In genomic region chr3:152763139-152763882, GRCm38 (mm10) we compare ENCODE assay signal across 7 mouse cellular contexts. TPM values are rescaled to one million over a fixed set of nuclear protein-coding genes. Genes with fewer than 3 reads are reported as not detected.
DNase-seq lines count a peak whose midpoint lies in the region; ATAC-seq and TF ChIP-seq lines count a peak whose summit lies in the region.

No protein-coding gene starts in this region.

- peak overlapping the region; percentile 54 for H3K27ac ChIP-seq in bone marrow, adult 2 months (ENCODE audit: control insufficient read depth, insufficient read depth, low read depth, low read length, poor library complexity)
- H3K27ac ChIP-seq in intestine, postnatal 0 days (ENCODE audit: low read depth, low read length) = no peak overlapping the region
- no peak overlapping the region for H3K27ac ChIP-seq in neural tube, embryonic 13.5 days (replicated peaks)

- 24% methylated on average over 26 of the region's 26 CpGs for WGBS in bone marrow, adult 2 months
- WGBS in intestine, postnatal 0 days = 34% methylated on average over 26 of the region's 26 CpGs
- WGBS in lung, adult 2 months = 22% methylated on average over 26 of the region's 26 CpGs
- WGBS in neural tube, embryonic 13.5 days = 49% methylated on average over 26 of the region's 26 CpGs

- peak; percentile 42; the same call in 1 of the 2 replicates for TF ChIP-seq POLR2A in bone marrow, adult 2 months (IDR thresholded peaks at IDR 0.05; ENCODE audit: borderline replicate concordance, control insufficient read depth, low read depth, low read length)
- TF ChIP-seq POLR2A in lung, adult 2 months (IDR thresholded peaks at IDR 0.05; ENCODE audit: borderline replicate concordance, extremely low read depth, low read depth, low read length) = no peak

- peak; percentile 11 for DNase-seq in Muller cell, postnatal 12 days (ENCODE audit: inconsistent ontology term)
- DNase-seq in heart, adult 18-20 months = peak; percentile 46 to 48
- DNase-seq in lung, adult 2 months = peak; percentile 28
- DNase-seq in thymus, postnatal 14 days = peak; percentile 71

- H3K4me1 ChIP-seq in bone marrow, adult 2 months (ENCODE audit: control insufficient read depth, insufficient read depth, low read length) = no peaks in the 10 kb centered on the region; the same call in 1 of the 2 replicates
- H3K4me1 ChIP-seq in intestine, postnatal 0 days (replicated peaks; ENCODE audit: control insufficient read depth, insufficient read depth, low read length) = no peaks in the 10 kb centered on the region
- H3K4me1 ChIP-seq in lung, adult 2 months (ENCODE audit: control insufficient read depth, insufficient read depth, low read length) = no peaks in the 10 kb centered on the region; the same call in 1 of the 2 replicates
- peaks cover 14% of the 10 kb centered on the region for H3K4me1 ChIP-seq in neural tube, embryonic 13.5 days (replicated peaks)

- peak overlapping the region; percentile 72 for H3K4me3 ChIP-seq in bone marrow, adult 2 months (replicated peaks; ENCODE audit: control insufficient read depth, low read depth, low read length)
- peak overlapping the region; percentile 31 for H3K4me3 ChIP-seq in intestine, postnatal 0 days (ENCODE audit: low read depth, low read length)
- peak overlapping the region; percentile 68 for H3K4me3 ChIP-seq in lung, adult 2 months (replicated peaks; ENCODE audit: extremely low read depth, low read depth, low read length)
- H3K4me3 ChIP-seq in neural tube, embryonic 13.5 days = peak overlapping the region; percentile 19

- H3K27me3 ChIP-seq in intestine, postnatal 0 days (replicated peaks; ENCODE audit: control insufficient read depth, insufficient read depth, low read length) = no peaks in the 10 kb centered on the region
- no peaks in the 10 kb centered on the region for H3K27me3 ChIP-seq in neural tube, embryonic 13.5 days

- H3K9ac ChIP-seq in intestine, postnatal 0 days (ENCODE audit: low read depth, low read length) = no peak overlapping the region
- peak overlapping the region; percentile 49; the same call in 1 of the 2 replicates for H3K9ac ChIP-seq in neural tube, embryonic 13.5 days

- TF ChIP-seq CTCF in bone marrow, adult 2 months (IDR thresholded peaks at IDR 0.05; ENCODE audit: control insufficient read depth, insufficient read depth, low read length) = peak; percentile 54; the same call in 1 of the 2 replicates
- peak; percentile 71 for TF ChIP-seq CTCF in intestine, postnatal 0 days (IDR thresholded peaks at IDR 0.05; ENCODE audit: low read depth)
- 0 out of 2 replicates have a peak, but pooled peaks have one; percentile 33 for TF ChIP-seq CTCF in lung, adult 2 months (IDR thresholded peaks at IDR 0.05; ENCODE audit: insufficient read depth, low read length)

- H3K4me2 ChIP-seq in intestine, postnatal 0 days (replicated peaks; ENCODE audit: low read depth) = peak overlapping the region; percentile 58
- H3K4me2 ChIP-seq in neural tube, embryonic 13.5 days = peak overlapping the region; percentile 44

- 0 out of 2 replicates have a peak, but pooled peaks cover 4% of the 10 kb centered on the region for H3K36me3 ChIP-seq in intestine, postnatal 0 days (ENCODE audit: control insufficient read depth, insufficient read depth)
- H3K36me3 ChIP-seq in neural tube, embryonic 13.5 days = peaks cover 4% of the 10 kb centered on the region; the same call in 1 of the 2 replicates

- ATAC-seq in intestine, postnatal 0 days = 0 out of 2 replicates have a peak, but pooled peaks have one; percentile 19
- no peak for ATAC-seq in neural tube, embryonic 13.5 days (ENCODE audit: low read depth)

- H3K9me3 ChIP-seq in intestine, postnatal 0 days (ENCODE audit: control insufficient read depth) = no peaks in the 10 kb centered on the region
- H3K9me3 ChIP-seq in neural tube, embryonic 13.5 days = no peaks in the 10 kb centered on the region

RNA-seq across cellular contexts. Expression of gene Pigk, which starts 49.4 kb away (rescaled TPM):
- 8.2 and 17.7 TPM in 2 replicates for polyA plus RNA-seq in bone marrow, adult 2 months (2011; ENCODE audit: insufficient read depth, insufficient read length, low replicate concordance, missing spikeins)
- total RNA-seq in heart, adult 18-20 months (2021) = 10 to 100 TPM; 23.1 to 29.8 TPM
- 33.7 and 35.5 TPM in 2 replicates for polyA plus RNA-seq in intestine, postnatal 0 days (2015; fragmentation: Nextera tagmentation; extraction: Ambion mirVana)
- 7.6 and 12.2 TPM in 2 replicates for polyA plus RNA-seq in lung, adult 2 months (2012; rRNA removed)
- 47.9 and 52.4 TPM in 2 replicates for polyA plus RNA-seq in neural tube, embryonic 13.5 days (2015; fragmentation: Nextera tagmentation; extraction: Ambion mirVana)

Comparison
In these comparisons a context has a peak if more than half of its experiments do, and no peak if none do; other contexts are left out.
1. DNase-seq: peak in every context shown above with its lines; median percentile 71 in thymus, postnatal 14 days; 47 in heart, adult 18-20 months; 28 in lung, adult 2 months; 11 in Muller cell, postnatal 12 days.
2. H3K4me3 ChIP-seq: peak in every context shown above with its lines; median percentile 72 in bone marrow, adult 2 months; 68 in lung, adult 2 months; 31 in intestine, postnatal 0 days; 19 in neural tube, embryonic 13.5 days.